Mouse (Mus musculus) hematopoietic stem cell, adult 5-6 weeks (primary cell): ENCODE results near the gene Ppp1r18. TPM values are rescaled to one million over a fixed set of nuclear protein-coding genes. Genes with fewer than 3 reads are reported as not detected.

Experiments
- ATAC-seq, 2 experiments: fragments of 125-278 bp in 1 of 2; replicated peaks in 1 of 2; 2 replicates each; pipeline ENCODE4 v1.8.0; 2016 to 2017; ENCODE audit warnings: inconsistent platforms in 2 of 2, mild to moderate bottlenecking in 2 of 2, moderate number of reproducible peaks in 2 of 2, low read depth in 1 of 2, moderate TSS enrichment in 1 of 2; ENCODE audit not compliant: low FRiP score in 2 of 2, poor library complexity in 2 of 2, severe bottlenecking in 2 of 2, insufficient read depth in 1 of 2, low TSS enrichment in 1 of 2
- total RNA-seq: library from RNA; stranded (forward); fragments of 172-1452, 232-1000 nt; gene quantifications from 2 replicates; pipeline ENCODE4 v1.2.3, GENCODE M21; 2017

Gene Ppp1r18
- total RNA-seq, 1 experiment from 2014 or later, result 35.9 TPM

- ATAC-seq, result no peak
Observed at GRCm38 (mm10) chr17:35864832-35865353, 500 bp upstream of the Ppp1r18 start.

DNA sequence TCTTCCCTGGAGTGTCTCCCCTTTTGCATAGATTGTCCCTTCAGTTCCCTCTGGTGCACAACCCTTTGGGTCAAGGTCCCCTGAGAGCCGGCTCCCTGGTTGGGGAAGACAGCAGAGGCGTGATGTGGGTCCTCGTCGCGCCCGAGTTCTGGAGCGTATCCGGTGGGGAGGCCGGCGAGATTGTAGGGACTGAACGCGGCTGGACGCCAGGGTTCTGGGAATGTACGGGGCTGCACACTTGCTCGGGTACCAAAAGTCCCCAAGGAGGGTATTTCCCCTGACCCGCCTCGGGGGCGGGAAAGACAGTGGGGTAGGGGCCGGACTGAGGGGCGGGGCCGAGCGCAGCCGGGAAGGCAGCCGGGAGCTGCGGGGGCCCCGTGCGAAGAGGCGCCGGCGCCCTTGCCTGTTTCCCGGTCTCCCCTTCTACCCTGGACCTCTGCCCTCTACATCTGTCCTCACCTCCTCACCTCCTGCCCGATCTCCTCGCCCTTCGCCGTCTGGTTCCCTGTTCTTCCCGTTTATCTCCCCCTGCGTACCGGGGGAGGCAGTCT, 963 bp downstream of the Ppp1r18 start:
- ATAC-seq, result no peak

DNA sequence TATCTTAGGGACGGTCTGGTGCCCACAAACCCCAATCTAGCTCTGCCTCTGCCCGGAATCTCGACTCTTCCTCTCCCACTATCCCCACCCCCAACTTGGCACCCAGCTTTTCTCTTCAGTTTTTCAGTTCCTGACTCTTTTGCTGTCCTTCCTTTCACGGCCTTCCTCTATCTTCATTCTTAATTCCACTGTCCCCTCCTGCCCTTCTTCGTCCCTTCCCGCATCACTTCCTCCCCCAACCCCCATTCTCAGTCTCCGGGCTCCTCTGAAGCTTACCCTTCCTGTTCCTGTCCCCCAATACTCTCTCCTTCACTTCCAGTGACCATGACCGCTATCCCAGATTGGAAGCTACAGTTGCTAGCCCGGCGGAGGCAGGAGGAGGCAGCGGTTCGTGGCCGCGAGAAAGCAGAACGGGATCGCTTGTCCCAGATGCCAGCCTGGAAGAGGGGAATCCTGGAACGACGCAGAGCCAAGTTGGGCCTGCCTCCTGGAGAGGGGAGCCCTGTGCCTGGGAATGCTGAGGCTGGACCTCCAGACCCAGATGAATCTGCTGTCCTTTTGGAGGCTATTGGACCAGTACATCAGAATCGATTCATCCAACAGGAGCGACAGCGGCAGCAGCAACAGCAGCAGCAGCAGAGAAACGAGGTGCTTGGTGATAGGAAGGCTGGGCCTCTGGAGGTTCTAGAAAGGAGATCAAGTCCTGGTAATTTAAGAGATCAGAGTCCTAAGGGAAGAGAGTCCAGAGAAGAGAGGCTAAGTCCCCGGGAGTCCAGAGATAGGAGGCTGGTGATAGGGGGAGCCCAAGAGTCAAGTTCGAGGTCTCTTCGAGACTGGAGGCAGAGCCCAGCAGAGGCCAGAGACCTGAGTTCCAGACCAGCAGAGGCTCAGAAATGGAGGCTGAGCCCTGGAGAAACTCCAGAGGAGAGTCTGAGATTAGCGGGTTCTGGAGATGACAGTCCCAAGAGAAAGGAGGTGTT, 1.8 kb downstream of the Ppp1r18 start:
- no peak for ATAC-seq

DNA sequence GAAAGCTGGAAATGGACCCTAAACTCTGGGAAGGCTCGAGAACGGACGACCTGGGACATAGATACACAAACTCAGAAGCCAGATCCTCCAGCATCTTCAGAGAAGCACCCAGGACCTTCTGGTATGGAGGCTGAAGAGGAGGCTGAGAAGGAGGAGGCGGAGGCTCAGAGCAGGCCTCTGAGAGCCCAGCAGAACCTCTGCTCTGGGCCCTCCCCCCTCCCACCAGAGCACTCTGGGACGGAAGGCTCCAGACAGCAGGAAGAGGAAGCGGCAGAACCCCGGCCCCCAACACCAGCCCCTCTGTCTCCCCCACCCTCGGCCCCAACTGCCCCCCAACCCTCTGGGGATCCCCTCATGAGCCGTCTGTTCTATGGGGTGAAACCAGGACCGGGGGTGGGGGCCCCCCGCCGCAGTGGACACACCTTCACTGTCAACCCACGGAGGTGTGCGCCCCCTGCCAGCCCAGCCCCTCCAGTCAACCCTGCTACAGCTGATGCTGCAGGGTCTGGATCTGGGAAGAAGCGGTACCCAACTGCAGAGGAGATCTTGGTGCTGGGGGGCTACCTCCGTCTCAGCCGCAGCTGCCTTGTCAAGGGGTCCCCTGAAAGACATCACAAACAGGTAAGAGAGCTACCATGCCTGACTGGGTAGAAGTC, 2.9 kb downstream of the Ppp1r18 start:
- ATAC-seq, result 0 out of 4 replicates have a peak, but pooled peaks of 1 of the 2 experiments have one; percentile 4

DNA sequence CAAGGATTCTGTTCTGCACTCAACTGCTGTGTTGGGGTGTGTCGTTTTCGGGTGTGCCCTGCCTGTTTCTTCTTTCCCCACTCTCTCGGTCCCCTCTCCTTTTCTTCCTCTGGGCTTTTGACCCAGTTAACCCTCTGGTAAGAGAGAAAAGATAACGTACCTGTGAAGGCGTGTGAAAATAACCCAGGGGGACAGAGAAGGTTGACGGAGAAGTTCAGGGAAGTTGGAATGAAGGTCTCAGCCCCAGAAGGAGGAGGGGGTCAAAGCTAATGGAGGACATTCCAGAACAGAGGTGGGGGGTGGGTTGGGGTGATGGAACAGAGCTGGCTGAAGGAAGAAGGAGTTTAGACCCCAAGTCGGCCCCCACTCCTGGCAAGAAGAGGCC, 3.6 kb downstream of the Ppp1r18 start:
- no peak for ATAC-seq

DNA sequence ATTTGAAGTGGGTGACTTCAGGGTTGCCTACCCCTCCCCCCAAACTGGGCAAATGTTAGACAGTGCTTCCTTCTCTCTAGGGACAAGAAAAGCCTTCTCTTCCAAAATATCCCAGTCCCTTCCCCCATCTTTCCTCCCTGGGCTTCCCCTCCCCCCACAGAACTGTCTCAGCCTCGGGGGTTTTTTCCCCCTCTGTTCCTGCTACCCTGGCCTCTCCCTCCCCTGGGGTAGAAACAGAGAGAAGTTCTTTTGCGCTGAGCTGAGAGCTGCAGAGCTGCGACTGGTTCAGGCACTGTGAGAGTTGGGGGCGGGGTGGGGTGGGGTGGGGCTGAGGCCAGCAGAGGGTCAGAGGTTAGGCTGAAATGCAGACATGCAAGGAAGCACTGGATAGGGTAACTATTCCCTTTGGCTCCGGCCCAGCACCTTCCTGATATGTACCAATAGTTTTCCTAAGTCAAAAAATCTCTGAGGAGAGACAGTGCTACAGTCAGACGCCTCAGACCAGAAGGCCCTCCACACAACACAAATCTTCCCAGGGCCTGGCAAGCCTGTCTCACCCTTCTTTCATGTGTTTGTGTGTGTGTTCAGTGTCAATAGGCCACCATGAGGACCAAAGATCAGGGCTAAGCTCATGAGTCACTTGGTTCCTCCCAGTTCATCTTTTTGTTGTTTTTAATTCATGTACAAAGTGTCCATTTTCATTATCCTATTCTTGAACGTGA, 4.1 kb downstream of the Ppp1r18 start:
- no peak for ATAC-seq

DNA sequence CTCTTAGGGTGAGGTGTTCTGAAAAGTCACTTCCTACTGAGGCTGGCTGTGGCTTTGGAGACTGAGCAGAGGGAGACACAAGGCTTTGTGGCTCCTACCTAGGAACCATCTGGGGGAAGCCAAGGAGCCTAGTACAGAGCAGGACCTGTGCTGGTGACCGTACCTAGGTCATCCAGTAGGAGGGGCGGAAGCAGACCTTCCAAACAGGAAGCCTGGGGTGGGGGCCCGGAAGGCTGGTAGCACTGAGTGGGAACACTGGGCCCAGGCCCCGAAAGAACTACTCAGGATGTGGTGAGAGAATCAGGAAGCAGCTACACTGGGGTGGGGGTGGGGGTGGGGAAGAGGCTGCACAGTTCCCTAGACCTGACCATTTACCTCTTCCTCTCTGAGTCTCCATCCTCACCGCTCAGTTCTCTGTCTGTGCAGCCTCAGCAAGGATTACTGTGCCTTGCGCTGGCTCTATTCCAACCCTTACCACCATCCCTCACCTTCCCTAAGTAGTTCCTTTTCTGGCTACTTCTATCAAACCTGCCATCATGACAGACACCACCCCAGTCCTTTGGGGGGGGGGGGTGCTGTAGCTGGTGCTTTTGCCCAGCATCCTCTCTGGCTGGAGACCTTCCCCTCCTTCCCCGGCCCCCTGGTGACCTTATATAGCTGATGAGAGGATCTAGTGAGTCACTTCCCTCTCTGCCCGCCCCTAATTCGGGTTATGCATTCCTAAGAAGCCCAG, 4.9 kb downstream of the Ppp1r18 start:
- ATAC-seq, result peak; percentile 75 to 76

DNA sequence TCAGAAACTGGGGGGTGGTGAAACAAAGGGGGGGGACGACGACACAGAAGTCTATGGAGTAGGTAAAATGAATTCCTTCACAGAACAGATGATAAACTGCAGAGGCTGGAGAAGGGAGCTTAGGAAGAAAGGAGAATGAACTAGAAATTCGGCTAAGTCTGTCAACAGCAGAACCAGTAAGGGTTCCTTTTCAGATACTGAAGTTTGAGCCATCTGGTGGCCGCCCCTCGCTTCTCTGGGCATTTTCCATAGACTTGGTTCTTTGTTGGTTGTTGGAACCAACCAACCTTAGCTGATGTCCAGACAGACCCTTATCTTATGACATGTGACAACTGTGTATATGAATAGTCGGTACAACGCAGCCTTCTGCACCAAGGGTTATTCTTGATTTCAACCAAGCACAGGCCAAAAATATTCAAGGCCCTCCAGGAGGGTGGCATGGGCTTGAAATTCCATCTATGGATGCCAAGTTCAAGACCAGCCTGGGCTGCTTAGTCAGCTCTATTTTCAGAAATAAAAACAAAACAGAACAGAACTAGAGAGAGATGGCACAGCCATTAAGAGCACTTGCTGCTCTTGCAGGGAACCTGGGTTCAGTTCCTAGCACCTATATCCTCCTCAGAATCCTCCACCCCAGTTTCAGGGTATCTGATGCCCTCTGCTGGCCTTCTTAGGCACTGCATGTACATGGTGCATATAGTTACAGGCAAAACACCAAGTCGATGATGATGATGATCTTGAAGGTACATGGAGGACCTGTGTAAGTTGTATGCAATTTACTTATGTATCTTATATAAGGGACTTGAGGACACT, 5.7 kb downstream of the Ppp1r18 start:
- no peak for ATAC-seq

- ATAC-seq, result 0 out of 4 replicates have a peak, but pooled peaks of 1 of the 2 experiments have one; percentile 33
Observed at GRCm38 (mm10) chr17:35873774-35874519, 8.6 kb downstream of the Ppp1r18 start.

DNA sequence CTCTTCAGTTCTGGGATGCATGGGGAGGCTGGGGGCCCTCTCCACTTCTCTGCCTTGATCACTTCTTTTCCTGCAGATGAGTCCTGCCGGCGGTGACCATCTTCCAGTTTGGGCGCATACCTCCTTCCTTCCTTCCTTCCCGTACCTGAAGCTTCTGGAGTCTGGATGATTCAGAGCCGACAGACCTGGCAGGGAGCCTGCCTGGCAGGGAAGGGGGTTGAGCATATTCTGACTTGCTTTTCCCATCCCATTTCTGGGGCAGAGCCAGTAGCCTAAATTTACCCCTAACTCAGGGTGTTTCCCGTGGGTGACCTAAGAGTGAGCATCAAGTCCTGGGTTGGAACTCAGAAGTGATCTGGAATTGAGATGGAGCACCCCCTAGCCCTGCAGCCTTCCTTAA, 9.3 kb downstream of the Ppp1r18 start:
- no peak for ATAC-seq

DNA sequence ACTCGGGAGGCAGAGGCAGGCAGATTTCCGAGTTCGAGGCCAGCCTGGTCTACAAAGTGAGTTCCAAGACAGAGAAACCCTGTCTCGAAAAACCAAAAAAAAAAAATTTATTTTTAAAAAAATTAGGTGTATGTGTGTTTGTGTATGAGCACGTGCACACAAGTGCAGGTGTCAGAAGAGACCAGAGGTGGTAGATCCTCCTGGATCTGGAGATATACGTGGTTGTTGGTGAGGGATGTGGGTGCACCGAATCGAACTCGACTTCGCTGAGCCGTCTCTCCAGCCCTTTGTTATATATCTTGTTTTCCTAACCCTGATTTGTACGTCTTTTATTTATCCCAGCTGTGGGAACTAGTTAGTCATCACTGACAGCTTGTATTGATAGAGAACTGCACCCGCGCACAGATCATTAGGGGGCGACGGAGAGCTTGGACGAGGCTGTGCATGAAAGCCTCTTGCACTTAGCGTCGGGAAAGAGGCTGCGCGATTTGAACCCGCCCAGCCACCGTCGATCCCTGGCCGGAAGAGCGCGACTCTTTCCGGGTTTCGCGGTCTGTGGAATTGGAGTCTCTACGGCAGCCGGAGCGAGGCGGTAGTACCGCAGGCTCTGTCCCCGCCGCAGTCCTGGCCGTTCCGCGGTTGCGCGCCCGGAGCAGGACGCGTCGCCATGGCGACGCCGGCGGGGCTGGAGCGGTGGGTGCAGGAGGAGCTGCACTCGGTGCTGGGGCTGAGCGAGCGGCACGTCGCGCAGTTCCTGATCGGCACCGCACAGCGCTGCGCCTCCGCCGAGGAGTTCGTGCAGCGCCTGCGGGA, 14.1 kb downstream of the Ppp1r18 start, which contains the start of gene Dhx16:
Gene Dhx16 (plus strand): TSS at position 575 of the 813 bp plus-strand sequence.
- peak; percentile 91 to 94 for ATAC-seq

DNA sequence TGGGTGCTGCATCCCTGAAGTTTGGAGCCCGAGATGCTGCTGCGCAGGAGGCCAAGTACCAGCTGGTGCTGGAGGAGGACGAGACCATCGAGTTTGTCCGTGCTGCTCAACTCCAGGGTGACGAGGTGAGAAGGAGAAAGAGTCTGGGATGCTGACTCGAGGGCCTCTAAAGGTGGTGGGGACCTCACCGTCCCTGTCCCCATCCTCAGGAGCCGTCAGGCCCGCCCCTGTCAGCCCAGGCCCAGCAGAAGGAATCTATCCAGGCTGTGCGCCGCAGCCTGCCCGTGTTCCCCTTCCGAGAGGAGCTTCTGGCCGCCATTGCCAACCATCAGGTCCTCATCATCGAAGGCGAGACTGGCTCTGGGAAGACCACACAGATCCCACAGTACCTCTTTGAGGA, 17.5 kb downstream of the Ppp1r18 start:
- no peak for ATAC-seq

DNA sequence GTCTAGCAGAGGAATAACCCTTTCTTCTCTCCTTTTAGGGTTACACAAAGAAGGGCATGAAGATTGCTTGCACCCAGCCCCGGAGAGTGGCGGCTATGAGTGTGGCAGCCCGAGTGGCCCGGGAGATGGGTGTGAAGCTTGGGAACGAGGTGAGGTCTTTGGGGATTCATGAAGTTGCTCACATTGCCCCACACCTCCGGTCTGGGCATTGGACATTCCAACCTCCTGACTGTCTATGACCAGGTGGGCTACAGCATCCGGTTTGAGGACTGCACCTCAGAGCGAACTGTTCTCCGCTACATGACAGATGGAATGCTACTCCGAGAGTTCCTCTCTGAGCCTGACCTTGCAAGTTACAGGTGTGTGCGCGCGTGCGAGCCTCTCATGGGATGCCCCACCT, 18.4 kb downstream of the Ppp1r18 start:
- no peak for ATAC-seq

GRCm38 (mm10) chr17:35887725-35888124, 22.3 kb downstream of the Ppp1r18 start:
- no peak for ATAC-seq
